Mouse (Mus musculus) myocyte (in vitro differentiated cells): ENCODE results near the gene Dennd4a. TPM values are rescaled to one million over a fixed set of nuclear protein-coding genes. Genes with fewer than 3 reads are reported as not detected.

Experiments
- H3K27me3 ChIP-seq: one replicate; pipeline ENCODE4 v1.6.1; 2011; ENCODE audit not compliant: control insufficient read depth, insufficient read depth, insufficient read length
- H3K36me3 ChIP-seq: one replicate; pipeline ENCODE4 v1.6.1; 2011; ENCODE audit not compliant: control insufficient read depth, insufficient read depth
- H3K4me2 ChIP-seq: one replicate; pipeline ENCODE4 v1.6.1; 2011; ENCODE audit warnings: low read depth, control low read depth
- H3K4me3 ChIP-seq: one replicate; pipeline ENCODE4 v1.5.1; 2011; ENCODE audit warnings: mild to moderate bottlenecking, control low read depth, moderate library complexity
- H3K79me2 ChIP-seq: one replicate; pipeline ENCODE4 v1.6.1; 2011; ENCODE audit not compliant: control insufficient read depth, insufficient read depth
- H3ac ChIP-seq: one replicate; pipeline ENCODE4 v1.6.1; 2011; ENCODE audit not compliant: control insufficient read depth, insufficient read length
- CEBPB ChIP-seq: IDR thresholded peaks from 2 replicates; pipeline ENCODE4 v1.6.1; 2011; ENCODE audit warnings: mild to moderate bottlenecking, moderate library complexity; ENCODE audit not compliant: poor library complexity, insufficient read depth, severe bottlenecking
- E2F4 ChIP-seq: IDR thresholded peaks from one replicate; pipeline ENCODE4 v1.6.1; 2011; ENCODE audit warnings: mild to moderate bottlenecking, control low read depth, moderate library complexity; ENCODE audit not compliant: insufficient read depth
- MAX ChIP-seq: IDR thresholded peaks from one replicate; pipeline ENCODE4 v1.6.1; 2011; ENCODE audit warnings: low read depth, mild to moderate bottlenecking, control low read depth
- MYOD1 ChIP-seq, 3 experiments: IDR thresholded peaks; one replicate each; pipeline ENCODE4 v1.6.1; 2011; ENCODE audit warnings: control low read depth in 2 of 3, low read depth in 2 of 3, mild to moderate bottlenecking in 2 of 3, moderate library complexity in 1 of 3; ENCODE audit not compliant: insufficient read length in 2 of 3, control insufficient read depth in 1 of 3
- MYOG ChIP-seq, 3 experiments: IDR thresholded peaks; one replicate each; pipeline ENCODE4 v1.6.1; 2011; ENCODE audit warnings: control low read depth in 2 of 3, low read depth in 2 of 3, mild to moderate bottlenecking in 2 of 3; ENCODE audit not compliant: insufficient read length in 2 of 3, control insufficient read depth in 1 of 3, insufficient read depth in 1 of 3
- POLR2A ChIP-seq: IDR thresholded peaks from one replicate; pipeline ENCODE4 v1.6.1; 2011; ENCODE audit warnings: low read depth, mild to moderate bottlenecking, control low read depth, moderate library complexity; ENCODE audit not compliant: insufficient read length
- POLR2AphosphoS2 ChIP-seq: IDR thresholded peaks from one replicate; pipeline ENCODE4 v1.6.1; 2011; ENCODE audit warnings: low read depth, control low read depth; ENCODE audit not compliant: insufficient read length
- REST ChIP-seq: IDR thresholded peaks from one replicate; pipeline ENCODE4 v1.6.1; 2011; ENCODE audit warnings: mild to moderate bottlenecking, control low read depth, moderate library complexity; ENCODE audit not compliant: insufficient read depth, insufficient read length
- SRF ChIP-seq: IDR thresholded peaks from one replicate; pipeline ENCODE4 v1.6.1; 2011; ENCODE audit warnings: low read depth; ENCODE audit not compliant: control insufficient read depth, insufficient read length
- TCF12 ChIP-seq: IDR thresholded peaks from one replicate; pipeline ENCODE4 v1.6.1; 2011; ENCODE audit warnings: mild to moderate bottlenecking, control low read depth; ENCODE audit not compliant: poor library complexity, insufficient read depth, severe bottlenecking
- TCF3 ChIP-seq: IDR thresholded peaks from one replicate; pipeline ENCODE4 v1.6.1; 2011; ENCODE audit warnings: low read depth, control low read depth; ENCODE audit not compliant: insufficient read length
- USF1 ChIP-seq: IDR thresholded peaks from one replicate; pipeline ENCODE4 v1.6.1; 2011; ENCODE audit warnings: low read depth, mild to moderate bottlenecking, control low read depth, moderate library complexity
- polyA plus RNA-seq: library from polyadenylated mRNA; unstranded; fragments of >200 nt; fragmentation: generic; extraction: Trizol; gene quantifications from one replicate; pipeline ENCODE4 v1.2.1, GENCODE M21; 2012; ENCODE audit warnings: missing spikeins

Gene Dennd4a
- polyA plus RNA-seq, 1 experiment: 5.0 TPM

DNA sequence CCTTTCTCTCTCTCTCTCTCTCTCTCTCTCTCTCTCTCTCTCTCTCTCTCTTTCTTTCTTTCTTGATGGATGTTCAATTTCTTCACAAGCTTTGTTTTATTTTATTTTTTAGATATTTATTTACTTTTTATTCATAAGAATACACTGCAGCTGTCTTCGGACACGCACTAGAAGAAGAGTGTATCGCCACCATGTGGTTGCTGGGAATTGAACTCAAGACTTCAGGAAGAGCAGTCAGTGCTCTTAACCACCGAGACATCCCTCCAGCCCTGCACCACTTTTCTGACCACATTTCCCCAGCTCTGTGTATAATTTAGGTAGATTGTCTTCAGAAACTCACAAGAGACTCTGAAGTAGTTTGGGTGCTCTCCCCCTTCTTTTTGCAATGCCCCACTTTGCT is 37.2 kb upstream of the Dennd4a start:
- Histone ChIP-seq H3ac (no peak overlapping the region), H3K27me3 (peaks cover 26% of the 10 kb centered on the region), H3K36me3 (no peaks in the 10 kb centered on the region), H3K4me3 (no peak overlapping the region), H3K4me2 (no peak overlapping the region), H3K79me2 (no peaks in the 10 kb centered on the region)
- TF ChIP-seq TCF12: no peak
- no peak for TF ChIP-seq MYOD1 (IDR thresholded peaks at IDR 0.05; ENCODE audit: control insufficient read depth in 1 of 3, insufficient read length in 2 of 3, low read depth in 2 of 3)
- no peak for TF ChIP-seq USF1
- no peak for TF ChIP-seq TCF3
- no peak for TF ChIP-seq POLR2A
- no peak for TF ChIP-seq SRF
- no peak for TF ChIP-seq E2F4
- no peak for TF ChIP-seq CEBPB
- TF ChIP-seq MAX: no peak

DNA sequence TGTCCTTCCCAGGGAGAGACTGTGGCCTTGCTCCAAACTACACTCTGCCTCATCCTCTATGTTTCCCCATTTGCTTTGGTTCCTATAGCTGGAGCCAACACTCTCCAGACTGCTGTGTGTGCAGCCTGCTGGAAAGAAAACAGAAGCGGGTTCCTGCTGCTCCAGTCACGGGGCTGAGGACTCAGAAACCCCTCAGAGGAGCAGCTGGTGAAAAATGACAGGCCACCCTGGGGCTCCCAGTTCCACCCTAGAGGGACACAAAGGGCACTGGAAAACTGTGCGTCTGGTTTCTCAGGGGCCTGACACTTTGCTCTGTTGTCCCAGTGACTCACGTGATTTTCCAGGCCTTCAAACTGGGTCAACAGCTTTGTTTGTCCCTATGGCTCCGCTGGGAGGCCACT is 36.7 kb upstream of the Dennd4a start:
- H3K4me3 ChIP-seq: no peak overlapping the region
- TF ChIP-seq MYOD1 (IDR thresholded peaks at IDR 0.05; ENCODE audit: control insufficient read depth in 1 of 3, insufficient read length in 2 of 3, low read depth in 2 of 3): no peak
- no peak for TF ChIP-seq MAX
- TF ChIP-seq SRF: no peak
- TF ChIP-seq POLR2A: no peak
- TF ChIP-seq E2F4: no peak
- no peak for TF ChIP-seq REST
- no peak for TF ChIP-seq POLR2AphosphoS2
- no peak for TF ChIP-seq USF1
- TF ChIP-seq CEBPB: no peak
- TF ChIP-seq MYOG (IDR thresholded peaks at IDR 0.05; ENCODE audit: control insufficient read depth in 1 of 3, insufficient read depth in 1 of 3, insufficient read length in 2 of 3, low read depth in 2 of 3): no peak
- TF ChIP-seq TCF3: no peak
- no peak for TF ChIP-seq TCF12

DNA sequence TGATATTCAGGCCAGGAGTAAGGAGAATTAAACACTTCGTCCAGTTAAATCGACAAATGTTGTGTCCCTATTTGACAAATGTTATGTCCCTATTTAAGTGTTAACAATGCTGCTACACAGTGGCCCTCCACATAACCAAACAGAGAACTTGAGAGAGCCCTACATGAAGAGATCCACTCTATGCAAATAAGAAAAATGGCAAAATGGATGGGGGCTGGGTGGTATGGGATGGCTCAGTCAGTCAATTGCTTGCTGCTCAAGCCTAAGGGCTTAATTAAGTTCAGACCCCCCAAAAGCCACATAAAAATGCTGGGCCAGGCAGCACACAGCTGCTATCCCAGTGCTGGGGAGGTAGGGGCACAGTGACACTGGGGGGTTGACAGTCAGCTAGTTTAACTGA is 36.3 kb upstream of the Dennd4a start:
- H3K79me2 ChIP-seq: no peaks in the 10 kb centered on the region
- peaks cover 26% of the 10 kb centered on the region for H3K27me3 ChIP-seq
- H3K36me3 ChIP-seq: no peaks in the 10 kb centered on the region
- TF ChIP-seq TCF12 (no peak), CEBPB (no peak), MYOG (IDR thresholded peaks at IDR 0.05; ENCODE audit: control insufficient read depth in 1 of 3, insufficient read depth in 1 of 3, insufficient read length in 2 of 3, low read depth in 2 of 3) (no peak), SRF (no peak), POLR2A (no peak), USF1 (no peak)
- no peak overlapping the region for H3K4me2 ChIP-seq
- H3K4me3 ChIP-seq: no peak overlapping the region
- H3ac ChIP-seq: no peak overlapping the region

More for the DNA sequence above, 36.7 kb upstream of the Dennd4a start:
- H3K36me3 ChIP-seq: no peaks in the 10 kb centered on the region
- peaks cover 26% of the 10 kb centered on the region for H3K27me3 ChIP-seq
- H3K4me2 ChIP-seq: no peak overlapping the region
- no peaks in the 10 kb centered on the region for H3K79me2 ChIP-seq
- H3ac ChIP-seq: no peak overlapping the region

DNA sequence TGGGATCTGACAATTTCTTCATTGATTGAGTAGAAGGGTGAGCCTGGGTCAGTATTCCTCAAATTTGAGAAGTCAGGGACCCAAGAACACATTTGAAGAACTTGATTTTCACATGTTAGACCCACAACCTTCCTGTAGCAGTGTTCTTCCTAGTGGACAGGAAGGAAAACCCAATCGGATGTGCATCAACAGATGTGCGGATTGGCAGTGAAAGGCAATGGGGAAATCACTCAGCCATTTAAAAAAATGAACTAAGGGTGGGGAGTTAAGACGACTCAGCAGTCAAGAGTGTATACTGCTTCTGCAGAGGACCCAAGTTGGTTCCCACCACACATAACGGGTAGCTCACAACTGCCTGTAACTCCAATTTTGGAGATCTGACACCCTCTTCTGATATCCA is 35.6 kb upstream of the Dennd4a start:
- no peaks in the 10 kb centered on the region for H3K79me2 ChIP-seq
- no peak overlapping the region for H3K4me2 ChIP-seq
- H3K4me3 ChIP-seq: no peak overlapping the region
- H3K36me3 ChIP-seq: no peaks in the 10 kb centered on the region
- H3ac ChIP-seq: no peak overlapping the region
- TF ChIP-seq REST (no peak), TCF3 (no peak), CEBPB (no peak), POLR2AphosphoS2 (no peak), POLR2A (no peak), MAX (no peak), USF1 (no peak), TCF12 (no peak), SRF (no peak), MYOG (IDR thresholded peaks at IDR 0.05; ENCODE audit: control insufficient read depth in 1 of 3, insufficient read depth in 1 of 3, insufficient read length in 2 of 3, low read depth in 2 of 3) (no peak), MYOD1 (IDR thresholded peaks at IDR 0.05; ENCODE audit: control insufficient read depth in 1 of 3, insufficient read length in 2 of 3, low read depth in 2 of 3) (no peak), E2F4 (no peak)
- peaks cover 26% of the 10 kb centered on the region for H3K27me3 ChIP-seq

DNA sequence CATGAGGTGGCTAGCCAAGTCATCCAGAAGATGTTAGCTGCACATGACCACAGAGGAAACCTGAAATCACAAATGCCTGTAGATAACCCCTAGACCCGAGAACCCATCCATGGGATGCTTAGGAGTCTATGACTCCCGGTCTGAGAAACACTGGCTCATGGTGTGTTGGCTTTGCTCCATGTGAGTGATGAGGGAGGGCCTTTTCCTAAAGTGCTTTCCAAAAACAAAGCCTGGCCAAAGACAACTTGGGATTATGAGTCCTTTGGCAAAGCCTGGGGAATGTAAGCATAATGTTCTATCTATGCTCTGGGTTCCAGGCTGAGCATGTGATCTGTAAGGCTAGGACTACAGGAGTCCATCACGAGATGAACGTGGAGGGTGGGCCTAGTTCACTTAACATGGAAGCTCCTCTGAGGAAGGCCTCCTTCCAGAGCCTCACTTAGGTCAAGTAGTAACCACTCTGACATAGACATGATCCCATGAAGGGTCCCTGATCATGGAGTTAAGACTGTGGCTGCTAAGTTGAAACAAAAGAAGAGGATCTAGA is 33.6 kb upstream of the Dennd4a start:
- Histone ChIP-seq H3K79me2 (no peaks in the 10 kb centered on the region), H3K4me3 (no peak overlapping the region), H3ac (no peak overlapping the region), H3K27me3 (peaks cover 11% of the 10 kb centered on the region), H3K4me2 (no peak overlapping the region), H3K36me3 (no peaks in the 10 kb centered on the region)
- TF ChIP-seq MYOG (IDR thresholded peaks at IDR 0.05; ENCODE audit: control insufficient read depth in 1 of 3, insufficient read depth in 1 of 3, insufficient read length in 2 of 3, low read depth in 2 of 3) (no peak), POLR2A (no peak), REST (no peak), E2F4 (no peak), CEBPB (no peak), MAX (no peak), MYOD1 (IDR thresholded peaks at IDR 0.05; ENCODE audit: control insufficient read depth in 1 of 3, insufficient read length in 2 of 3, low read depth in 2 of 3) (no peak)
